ENCODE assay signal across 16 mouse cellular contexts in genomic region chr1:59926021-59926672, GRCm38 (mm10). TPM values are rescaled to one million over a fixed set of nuclear protein-coding genes. Genes with fewer than 3 reads are reported as not detected.
DNase-seq lines count a peak whose midpoint lies in the region; ATAC-seq and TF ChIP-seq lines count a peak whose summit lies in the region.
"Had no signal": no experiment of that assay in that cellular context is flagged by ENCODE, and none has a peak within 500 bp of the region (broad histone marks: within the 10 kb centered on the region; RNA-seq: fewer than 3 reads in every experiment).

No protein-coding gene starts in this region.

- no peak overlapping the region for H3K4me2 ChIP-seq in kidney, embryonic 16.5 days (replicated peaks; ENCODE audit: low read depth, low read length)
- H3K4me2 ChIP-seq: limb, embryonic 15.5 days; midbrain, embryonic 13.5 days had no signal

- H3K36me3 ChIP-seq in kidney, embryonic 16.5 days (ENCODE audit: insufficient read depth, low read length), result no peaks in the 10 kb centered on the region
- peaks cover 46% of the 10 kb centered on the region for H3K36me3 ChIP-seq in G1E (replicated peaks)
- H3K36me3 ChIP-seq: limb, embryonic 15.5 days; midbrain, embryonic 13.5 days had no signal

- WGBS in kidney, embryonic 16.5 days, result 92% methylated on average over 3 of the region's 3 CpGs

- H3K9me3 ChIP-seq in kidney, embryonic 16.5 days (ENCODE audit: low read length), result no peaks in the 10 kb centered on the region
- no peaks in the 10 kb centered on the region for H3K9me3 ChIP-seq in G1E (replicated peaks)
- H3K9me3 ChIP-seq: limb, embryonic 15.5 days; midbrain, embryonic 13.5 days had no signal

- no peak for DNase-seq in frontal cortex, postnatal 14 days (ENCODE audit: low spot score in 2 of 2)
- no peak for DNase-seq in kidney, adult 9 months
- DNase-seq in ES-CJ7 (ENCODE audit: low read depth, low spot score) (peak; percentile 23), G1E (ENCODE audit: low spot score) (no peak)
- no peak for DNase-seq in adrenal gland, postnatal 14 days
- DNase-seq: heart, postnatal 10 days; kidney, adult 18-20 months; spleen, adult 18-20 months; thymus, postnatal 4 days had no signal

- no peak overlapping the region for H3K9ac ChIP-seq in kidney, embryonic 16.5 days (replicated peaks; ENCODE audit: low read length)
- H3K9ac ChIP-seq: limb, embryonic 15.5 days; midbrain, embryonic 13.5 days had no signal

- no peak overlapping the region for H3K4me3 ChIP-seq in kidney, embryonic 16.5 days (ENCODE audit: low read length)
- 0 out of 2 replicates have a peak overlapping the region, but pooled peaks have one; percentile 1 for H3K4me3 ChIP-seq in G1E (ENCODE audit: low read depth, low read length)
- H3K4me3 ChIP-seq: erythroblast, embryonic 14.5 days; limb, embryonic 15.5 days; midbrain, embryonic 13.5 days had no signal

- no peak for TF ChIP-seq CTCF in G1E (IDR thresholded peaks at IDR 0.05; ENCODE audit: low read depth, low read length)

- 0 out of 2 replicates have a peak, but pooled peaks cover 2% of the 10 kb centered on the region for H3K4me1 ChIP-seq in kidney, embryonic 16.5 days (ENCODE audit: insufficient read depth, low read length)
- peaks cover 56% of the 10 kb centered on the region for H3K4me1 ChIP-seq in G1E (ENCODE audit: insufficient read depth, low read depth, low read length)
- H3K4me1 ChIP-seq: midbrain, embryonic 13.5 days had no signal

- ATAC-seq in frontal cortex, adult (ENCODE audit: low TSS enrichment), result 0 out of 2 replicates have a peak, but pooled peaks have one; percentile 9
- 0 out of 2 replicates have a peak, but pooled peaks have one; percentile 9 for ATAC-seq in kidney, embryonic 16.5 days (ENCODE audit: low FRiP score, low TSS enrichment)
- ATAC-seq in G1E (ENCODE audit: extremely low read depth, insufficient number of reproducible peaks, low FRiP score, poor library complexity, severe bottlenecking), result no peak
- ATAC-seq: midbrain, embryonic 13.5 days; Patski had no signal

- H3K27me3 ChIP-seq in kidney, embryonic 16.5 days (ENCODE audit: insufficient read depth, low read length), result no peaks in the 10 kb centered on the region
- no peaks in the 10 kb centered on the region for H3K27me3 ChIP-seq in G1E (ENCODE audit: insufficient read depth, low read length)
- H3K27me3 ChIP-seq: CH12.LX; limb, embryonic 15.5 days; midbrain, embryonic 13.5 days; Patski had no signal

- no peak overlapping the region for H3K27ac ChIP-seq in kidney, embryonic 16.5 days (ENCODE audit: low read length)
- H3K27ac ChIP-seq: limb, embryonic 15.5 days; midbrain, embryonic 13.5 days had no signal

RNA-seq across cellular contexts. Expression of gene Fam117b, which starts 13.3 kb away (rescaled TPM):
- 8.0 and 8.3 TPM in 2 replicates for polyA plus RNA-seq in kidney, embryonic 16.5 days (2015; fragmentation: Nextera tagmentation; extraction: Ambion mirVana)
- total RNA-seq in G1E (2014; fragmentation: Nextera tagmentation), result 119 and 126 TPM in 2 replicates
- 73.9 and 84.8 TPM in 2 replicates for total RNA-seq in G1E (2017)
- polyA plus RNA-seq in G1E (2012), result 62.7 and 71.4 TPM in 2 replicates
- total RNA-seq in adrenal gland, postnatal 14 days (2021), result 36.9 and 43.3 TPM in 2 replicates
